Mouse (Mus musculus): ENCODE measurements at regions not wholly inside any gene's neighbourhood (a gene's known extent, or its start where the extent isn't known, plus 50 kb on each side); places are given as distances from the start of the nearest gene placed in this dataset.

DNA sequence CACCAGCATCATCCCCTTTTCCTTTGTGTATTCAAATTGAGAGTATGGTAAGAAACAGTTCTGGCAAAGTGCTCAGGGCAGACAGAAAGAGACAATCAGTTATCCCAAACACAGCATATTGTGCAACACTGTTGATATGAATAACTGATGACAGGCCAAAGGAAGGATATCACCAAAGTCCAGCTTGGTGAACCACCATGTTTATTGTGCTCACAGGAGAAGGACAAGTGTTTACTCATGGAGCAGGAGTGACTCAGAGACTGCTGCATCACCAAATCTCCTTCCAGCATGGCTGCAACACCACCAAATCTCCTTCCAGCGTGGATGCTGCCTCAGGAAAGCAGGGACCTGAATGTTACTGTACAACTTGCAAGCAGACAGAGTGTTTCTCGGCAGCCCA, 105.5 kb downstream of the Sst start:
- no peak for DNase-seq
- Histone ChIP-seq H3K27me3 (replicated peaks; ENCODE audit: control insufficient read depth, insufficient read depth, low read length) (no peaks in the 10 kb centered on the region), H3K4me1 (ENCODE audit: control insufficient read depth, insufficient read depth, low read length) (no peaks in the 10 kb centered on the region), H3K27ac (ENCODE audit: insufficient read depth, low read depth, low read length) (no peak overlapping the region), H3K4me3 (ENCODE audit: insufficient read depth, low read depth, low read length) (no peak overlapping the region), H3K36me3 (ENCODE audit: control insufficient read depth, insufficient read depth, low read length) (no peaks in the 10 kb centered on the region)
- 98% methylated on average over 2 of the region's 2 CpGs for WGBS
- TF ChIP-seq CTCF (conservative IDR thresholded peaks at IDR 0.05; ENCODE audit: insufficient read depth, insufficient read length, low read depth, low read length): no peak
- no peak for TF ChIP-seq POLR2A (IDR thresholded peaks at IDR 0.05; ENCODE audit: low read depth, low read length)

GRCm38 (mm10) chr16:23784021-23784897, 106.5 kb downstream of the Sst start:
- no peak for DNase-seq
- no peak overlapping the region for H3K27ac ChIP-seq (ENCODE audit: insufficient read depth, low read depth, low read length)

DNA sequence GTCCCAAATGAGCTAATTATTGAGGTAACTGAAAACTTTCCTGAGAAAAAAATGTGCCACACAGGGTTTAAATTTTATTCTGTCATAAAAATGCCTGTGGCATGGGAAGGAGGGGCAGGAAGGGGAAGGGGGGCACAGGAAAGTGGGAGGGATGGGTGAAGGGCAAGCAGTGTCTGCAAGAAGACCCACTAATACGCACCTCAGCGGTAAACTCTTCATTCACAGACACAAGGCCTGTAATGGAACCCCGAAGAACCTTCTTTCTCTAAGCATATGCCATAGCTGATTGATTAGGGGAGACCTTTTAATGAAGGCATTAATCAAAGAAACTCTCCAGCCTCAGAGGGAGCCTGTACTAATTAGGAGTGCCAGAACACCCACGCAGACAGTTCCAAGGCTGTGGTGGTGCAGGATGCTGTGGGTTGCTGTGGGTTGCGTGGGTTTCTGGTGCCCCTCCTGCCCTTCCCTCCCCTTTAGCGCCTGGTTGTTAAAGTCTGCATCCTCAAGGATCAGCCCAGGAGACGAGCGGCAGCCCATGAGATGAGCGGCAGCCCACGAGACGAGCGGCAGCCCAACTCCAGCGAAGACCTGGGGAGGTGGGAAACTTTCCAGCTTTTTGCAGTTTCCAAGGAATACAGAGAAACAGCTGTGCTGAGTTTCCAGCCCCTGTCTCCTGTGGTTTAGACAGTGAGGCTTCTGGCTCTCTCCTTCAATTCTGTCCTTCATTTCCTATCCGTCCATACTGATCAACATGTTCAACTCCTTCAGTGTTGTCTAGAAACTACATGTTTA, 110.1 kb downstream of the Sst start:
- Histone ChIP-seq H3K27ac (ENCODE audit: insufficient read depth, low read depth, low read length) (no peak overlapping the region), H3K4me3 (ENCODE audit: insufficient read depth, low read depth, low read length) (no peak overlapping the region), H3K36me3 (ENCODE audit: control insufficient read depth, insufficient read depth, low read length) (no peaks in the 10 kb centered on the region), H3K27me3 (replicated peaks; ENCODE audit: control insufficient read depth, insufficient read depth, low read length) (no peaks in the 10 kb centered on the region; the same call in 1 of the 2 replicates), H3K4me1 (ENCODE audit: control insufficient read depth, insufficient read depth, low read length) (no peaks in the 10 kb centered on the region)
- 27% methylated on average over 14 of the region's 14 CpGs for WGBS
- DNase-seq: no peak
- TF ChIP-seq CTCF (conservative IDR thresholded peaks at IDR 0.05; ENCODE audit: insufficient read depth, insufficient read length, low read depth, low read length) (no peak), POLR2A (IDR thresholded peaks at IDR 0.05; ENCODE audit: low read depth, low read length) (no peak)

More at GRCm38 (mm10) chr16:23784021-23784897, 106.5 kb downstream of the Sst start:
- TF ChIP-seq CTCF (conservative IDR thresholded peaks at IDR 0.05; ENCODE audit: insufficient read depth, insufficient read length, low read depth, low read length): no peak
- TF ChIP-seq POLR2A (IDR thresholded peaks at IDR 0.05; ENCODE audit: low read depth, low read length): no peak
- 59% methylated on average over 6 of the region's 6 CpGs for WGBS
- Histone ChIP-seq H3K4me3 (ENCODE audit: insufficient read depth, low read depth, low read length) (no peak overlapping the region), H3K36me3 (ENCODE audit: control insufficient read depth, insufficient read depth, low read length) (no peaks in the 10 kb centered on the region), H3K27me3 (replicated peaks; ENCODE audit: control insufficient read depth, insufficient read depth, low read length) (no peaks in the 10 kb centered on the region), H3K4me1 (ENCODE audit: control insufficient read depth, insufficient read depth, low read length) (no peaks in the 10 kb centered on the region)

- no peak overlapping the region for H3K4me3 ChIP-seq (ENCODE audit: insufficient read depth, low read depth, low read length)
- H3K36me3 ChIP-seq (ENCODE audit: control insufficient read depth, insufficient read depth, low read length): no peaks in the 10 kb centered on the region
- TF ChIP-seq CTCF (conservative IDR thresholded peaks at IDR 0.05; ENCODE audit: insufficient read depth, insufficient read length, low read depth, low read length): no peak
- H3K27me3 ChIP-seq (replicated peaks; ENCODE audit: control insufficient read depth, insufficient read depth, low read length): no peaks in the 10 kb centered on the region; the same call in 1 of the 2 replicates
- no peak overlapping the region for H3K27ac ChIP-seq (ENCODE audit: insufficient read depth, low read depth, low read length)
- DNase-seq: no peak
- WGBS: 72% methylated on average over 4 of the region's 4 CpGs
- H3K4me1 ChIP-seq (ENCODE audit: control insufficient read depth, insufficient read depth, low read length): no peaks in the 10 kb centered on the region
Measured at GRCm38 (mm10) chr16:23777894-23778293, 112.9 kb downstream of the Sst start.

GRCm38 (mm10) chr16:23777041-23777440, 113.7 kb downstream of the Sst start:
- no peaks in the 10 kb centered on the region for H3K36me3 ChIP-seq (ENCODE audit: control insufficient read depth, insufficient read depth, low read length)
- 44% methylated on average over 2 of the region's 2 CpGs for WGBS
- no peaks in the 10 kb centered on the region for H3K4me1 ChIP-seq (ENCODE audit: control insufficient read depth, insufficient read depth, low read length)
- DNase-seq: no peak
- no peak overlapping the region for H3K27ac ChIP-seq (ENCODE audit: insufficient read depth, low read depth, low read length)
- no peak for TF ChIP-seq POLR2A (IDR thresholded peaks at IDR 0.05; ENCODE audit: low read depth, low read length)
- TF ChIP-seq CTCF (conservative IDR thresholded peaks at IDR 0.05; ENCODE audit: insufficient read depth, insufficient read length, low read depth, low read length): no peak
- H3K27me3 ChIP-seq (replicated peaks; ENCODE audit: control insufficient read depth, insufficient read depth, low read length): no peaks in the 10 kb centered on the region; the same call in 1 of the 2 replicates
- H3K4me3 ChIP-seq (ENCODE audit: insufficient read depth, low read depth, low read length): no peak overlapping the region

DNA sequence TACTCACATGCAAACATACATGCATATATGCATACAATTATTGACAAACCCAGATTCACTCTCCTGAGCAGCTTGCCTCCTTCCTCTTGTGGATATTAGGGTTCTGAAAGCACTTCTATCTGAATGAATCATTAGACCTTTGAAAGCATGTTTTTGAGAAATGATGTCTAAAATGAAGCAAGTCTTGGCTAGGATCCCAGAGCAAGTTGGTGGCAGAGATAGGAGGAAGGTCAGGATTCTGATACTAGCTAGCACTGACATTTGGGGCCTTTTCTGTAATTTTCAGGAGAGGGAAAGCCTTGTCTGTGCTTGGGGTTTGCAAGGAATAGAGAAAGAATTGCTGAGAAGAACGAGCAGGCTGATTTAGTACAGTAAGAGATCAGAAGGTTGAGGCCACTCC, 114.3 kb downstream of the Sst start:
- WGBS: 11% methylated on average over 1 of the region's 1 CpGs
- no peak for DNase-seq

More for the DNA sequence above, 114.3 kb downstream of the Sst start:
- Histone ChIP-seq H3K4me3 (ENCODE audit: insufficient read depth, low read depth, low read length) (no peak overlapping the region), H3K27me3 (replicated peaks; ENCODE audit: control insufficient read depth, insufficient read depth, low read length) (no peaks in the 10 kb centered on the region; the same call in 1 of the 2 replicates), H3K36me3 (ENCODE audit: control insufficient read depth, insufficient read depth, low read length) (no peaks in the 10 kb centered on the region), H3K27ac (ENCODE audit: insufficient read depth, low read depth, low read length) (no peak overlapping the region), H3K4me1 (ENCODE audit: control insufficient read depth, insufficient read depth, low read length) (no peaks in the 10 kb centered on the region)
- no peak for TF ChIP-seq POLR2A (IDR thresholded peaks at IDR 0.05; ENCODE audit: low read depth, low read length)
- no peak for TF ChIP-seq CTCF (conservative IDR thresholded peaks at IDR 0.05; ENCODE audit: insufficient read depth, insufficient read length, low read depth, low read length)
